Mouse (Mus musculus) ES-E14 (cell line): ENCODE measurements at regions not wholly inside any gene's neighbourhood (a gene's known extent, or its start where the extent isn't known, plus 50 kb on each side); places are given as distances from the start of the nearest gene placed in this dataset.

Source experiments
- HCFC1 ChIP-seq: IDR thresholded peaks from 2 replicates; pipeline ENCODE4 v1.6.1; 2012; ENCODE audit warnings: low read length, inconsistent platforms, borderline replicate concordance; ENCODE audit not compliant: insufficient read depth
- MAFK ChIP-seq: IDR thresholded peaks from 2 replicates; pipeline ENCODE4 v1.6.1; 2014; ENCODE audit warnings: mild to moderate bottlenecking, low read depth, low read length, inconsistent platforms; ENCODE audit not compliant: insufficient read depth
- ZC3H11A ChIP-seq: IDR thresholded peaks from 2 replicates; pipeline ENCODE4 v1.6.1; 2012; ENCODE audit warnings: low read depth, mild to moderate bottlenecking, inconsistent platforms, low read length, borderline replicate concordance

- no peak for TF ChIP-seq HCFC1
- TF ChIP-seq ZC3H11A: no peak
- TF ChIP-seq MAFK: no peak
Measured at GRCm38 (mm10) chr9:69662394-69662793, 98.3 kb downstream of the Foxb1 start.
